Mouse (Mus musculus): ENCODE results near the gene Odf3l2.

Odf3l2 gene

DNA sequence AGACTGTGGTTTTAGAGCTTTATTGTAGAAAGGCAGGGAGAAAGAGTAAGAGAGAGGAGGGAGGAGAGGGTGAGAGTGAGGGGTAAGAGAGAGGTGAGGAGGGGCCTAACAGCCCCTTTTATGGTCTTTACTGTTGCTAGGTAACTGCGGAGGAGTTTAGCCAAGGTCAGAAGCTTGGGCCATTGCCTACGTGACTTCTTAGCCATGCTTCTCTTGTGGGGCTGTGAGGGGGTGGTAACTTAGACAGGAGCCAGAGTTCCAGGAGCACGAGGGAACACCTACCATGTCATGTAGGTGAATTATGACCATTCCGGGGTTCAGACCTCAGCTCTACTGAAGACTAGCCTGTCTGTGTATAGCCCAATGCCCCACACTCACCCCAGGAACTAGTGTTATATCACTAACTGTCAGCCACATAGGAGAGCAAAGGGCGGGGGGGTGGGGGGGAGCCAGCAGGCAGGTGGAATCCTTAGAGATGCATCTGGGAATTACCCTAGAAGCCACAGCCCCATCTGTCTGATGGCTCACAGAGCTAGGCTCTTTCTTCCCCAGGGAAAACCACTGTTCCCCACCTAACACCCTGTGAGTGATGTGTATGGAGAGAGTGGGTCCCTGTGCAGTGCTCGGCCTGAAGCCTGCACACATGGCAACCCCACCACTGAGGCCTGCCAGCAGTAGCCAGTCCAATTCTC, 26.0 kb upstream of the Odf3l2 start:
- in situ Hi-C loops (cut with MseI, MboI) = no loop called here

DNA sequence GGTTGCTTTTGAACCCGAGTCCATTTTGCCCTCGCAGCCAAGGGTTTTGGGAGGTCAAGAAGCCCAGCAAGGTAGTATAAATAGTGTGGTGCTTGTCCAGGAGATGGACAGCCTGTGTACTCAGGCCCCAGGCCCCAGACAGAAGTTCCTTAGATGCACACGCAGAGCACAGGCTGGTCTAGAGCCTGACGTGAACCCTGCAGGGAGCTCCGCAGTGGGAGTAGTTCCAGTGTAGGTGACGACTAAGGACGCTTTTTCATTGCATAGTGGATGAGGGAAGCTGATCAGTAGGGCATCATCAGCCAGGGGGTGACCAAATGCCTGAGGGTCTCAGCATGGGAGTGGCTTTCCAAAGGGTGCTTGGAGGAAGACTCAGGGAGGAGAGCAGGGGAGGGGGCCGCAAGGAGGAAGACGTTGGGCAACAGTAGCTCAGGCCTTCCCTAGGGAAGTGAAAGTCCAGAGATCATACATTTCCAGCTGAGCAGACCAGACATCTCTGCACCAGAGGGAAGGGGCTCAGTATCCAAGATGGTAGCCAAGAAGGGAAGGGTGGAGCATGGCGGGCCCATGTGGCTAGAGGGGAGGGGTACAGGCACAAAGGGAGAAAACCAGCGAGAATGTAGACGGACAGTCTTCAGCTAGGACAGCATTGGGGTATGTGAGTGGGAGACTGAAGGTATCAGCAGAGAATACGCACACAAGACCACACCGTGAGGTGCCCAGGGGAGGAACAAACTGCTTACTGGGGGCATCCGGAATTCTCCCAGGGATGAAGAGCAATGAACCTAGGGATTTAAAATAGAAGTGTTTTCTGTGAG, 24.7 kb upstream of the Odf3l2 start:
- in situ Hi-C loops (cut with MseI, MboI) = no loop called here

DNA sequence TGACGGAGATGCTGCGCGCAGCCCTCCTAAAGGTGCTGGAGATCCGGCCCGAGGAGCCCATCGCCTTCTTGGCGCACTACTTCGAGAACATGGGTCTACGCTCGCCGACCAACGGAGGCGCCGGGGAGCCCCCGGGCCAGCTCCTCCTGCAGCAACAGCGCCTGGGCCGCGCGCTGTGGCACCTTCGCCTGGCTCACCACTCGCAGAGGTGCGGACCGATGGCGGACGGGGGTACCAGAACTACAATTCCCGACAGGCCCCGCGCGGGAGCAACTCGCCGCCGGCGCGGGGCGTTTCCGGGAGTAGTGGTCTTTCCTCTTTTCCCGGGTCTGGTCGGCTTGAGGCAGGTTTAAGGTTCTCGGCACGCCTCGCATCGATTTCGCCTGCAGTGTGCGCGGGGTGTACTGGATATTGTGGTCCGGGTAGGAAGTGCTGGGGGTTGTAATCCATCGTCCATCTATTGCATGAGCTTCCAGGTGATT, 24.1 kb upstream of the Odf3l2 start:
- in situ Hi-C loops (cut with MseI, MboI) = no loop called here

DNA sequence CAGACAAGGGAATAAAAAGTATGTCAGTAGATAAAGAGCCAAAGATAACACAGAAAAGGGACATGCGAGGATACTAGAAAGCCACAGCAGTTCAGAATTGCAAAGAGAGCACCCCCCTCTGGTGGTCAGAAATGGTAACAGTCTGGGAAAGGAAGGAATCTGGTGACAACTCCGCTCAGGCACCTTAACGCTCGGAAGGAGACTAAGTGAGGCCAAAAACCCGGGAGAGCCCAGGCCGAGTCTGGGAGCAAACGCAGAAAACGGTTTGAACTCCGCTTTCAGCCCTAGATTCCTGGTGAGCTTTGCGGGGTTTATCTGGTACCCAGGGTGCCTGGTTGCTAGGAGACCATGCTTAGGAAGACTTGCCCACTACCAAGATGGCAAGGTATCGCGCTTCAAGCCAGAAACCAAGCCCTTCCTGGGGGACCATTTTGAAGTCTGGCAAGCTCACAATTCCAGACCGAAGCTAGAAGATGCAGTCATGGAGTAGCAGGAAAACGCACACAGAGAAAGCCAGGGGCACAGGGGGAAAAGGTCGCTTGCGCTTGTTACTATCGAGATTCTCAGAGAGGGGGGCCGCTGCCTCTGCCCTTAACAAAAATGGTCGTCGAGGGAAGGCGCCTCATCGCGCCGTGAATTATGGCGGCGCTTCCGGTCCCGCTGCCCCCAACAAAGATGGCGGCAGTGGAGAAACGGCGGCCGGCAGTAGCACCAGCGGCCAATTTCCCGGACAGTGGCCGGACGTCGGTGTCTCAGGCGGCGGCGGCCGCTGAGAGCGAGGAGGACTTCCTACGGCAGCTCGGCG, 23.4 kb upstream of the Odf3l2 start, which contains the start of gene Tpgs1:
Gene Tpgs1, plus strand, starts transcription at position 599 of the 805 bp plus-strand sequence.
- in situ Hi-C loops (cut with MseI, MboI) = no loop called here

DNA sequence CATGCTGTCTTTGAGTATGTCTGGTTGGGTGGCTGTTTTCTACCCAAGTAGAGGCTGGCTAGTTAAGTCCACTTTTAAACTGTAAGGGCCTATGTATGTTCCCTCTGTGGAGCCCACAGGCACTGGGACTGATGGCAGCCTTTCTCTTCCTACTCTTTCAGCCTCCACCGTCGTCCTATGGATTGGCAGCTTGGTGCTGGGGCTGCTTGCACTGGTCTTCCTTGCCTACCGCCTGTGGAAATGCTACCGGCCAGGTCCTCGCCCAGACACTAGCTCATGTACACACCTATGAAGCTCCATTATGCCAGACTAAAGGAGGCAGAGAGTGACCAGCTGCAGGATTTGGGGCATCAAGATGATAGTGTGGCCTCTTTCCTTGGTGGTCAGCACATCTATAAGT, 22.5 kb upstream of the Odf3l2 start:
- in situ Hi-C loops (cut with MseI, MboI) = no loop called here

DNA sequence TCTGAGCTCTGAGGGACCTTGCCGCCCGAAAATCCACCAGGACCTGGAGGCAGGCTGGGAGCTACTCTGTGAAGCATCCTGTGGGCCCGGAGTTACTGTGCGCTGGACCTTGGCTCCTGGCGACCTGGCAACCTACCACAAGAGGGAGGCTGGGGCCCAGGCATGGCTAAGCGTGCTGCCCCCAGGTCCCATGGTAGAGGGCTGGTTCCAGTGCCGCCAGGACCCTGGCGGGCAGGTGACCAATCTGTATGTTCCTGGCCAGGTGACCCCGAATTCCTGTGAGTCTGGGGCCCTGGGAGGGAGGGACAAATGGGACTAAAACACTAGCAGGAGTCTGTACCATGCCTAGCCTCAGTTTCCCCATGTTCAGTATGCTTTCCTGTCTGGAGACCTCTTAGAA, 21.0 kb upstream of the Odf3l2 start:
- in situ Hi-C loops (cut with MseI, MboI) = no loop called here

DNA sequence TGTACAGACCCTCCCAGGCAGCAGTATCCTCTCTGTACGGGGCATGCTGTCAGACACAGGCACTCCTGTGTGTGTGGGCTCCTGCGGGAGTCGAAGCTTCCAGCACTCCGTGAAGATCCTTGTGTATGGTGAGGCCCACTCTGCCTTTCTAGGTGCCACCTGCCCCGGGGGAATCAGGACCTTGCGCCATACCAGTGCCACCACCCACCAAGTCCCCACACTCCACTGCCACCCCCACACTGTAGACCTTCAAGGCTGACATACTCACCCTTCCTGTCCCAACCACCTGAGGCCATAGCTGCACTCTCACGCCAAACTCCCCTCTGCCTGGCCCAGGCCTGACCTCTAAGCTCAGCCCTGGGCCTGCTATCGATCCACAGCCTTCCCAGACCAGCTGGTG, 19.5 kb upstream of the Odf3l2 start:
- in situ Hi-C loops (cut with MseI, MboI) = no loop called here

DNA sequence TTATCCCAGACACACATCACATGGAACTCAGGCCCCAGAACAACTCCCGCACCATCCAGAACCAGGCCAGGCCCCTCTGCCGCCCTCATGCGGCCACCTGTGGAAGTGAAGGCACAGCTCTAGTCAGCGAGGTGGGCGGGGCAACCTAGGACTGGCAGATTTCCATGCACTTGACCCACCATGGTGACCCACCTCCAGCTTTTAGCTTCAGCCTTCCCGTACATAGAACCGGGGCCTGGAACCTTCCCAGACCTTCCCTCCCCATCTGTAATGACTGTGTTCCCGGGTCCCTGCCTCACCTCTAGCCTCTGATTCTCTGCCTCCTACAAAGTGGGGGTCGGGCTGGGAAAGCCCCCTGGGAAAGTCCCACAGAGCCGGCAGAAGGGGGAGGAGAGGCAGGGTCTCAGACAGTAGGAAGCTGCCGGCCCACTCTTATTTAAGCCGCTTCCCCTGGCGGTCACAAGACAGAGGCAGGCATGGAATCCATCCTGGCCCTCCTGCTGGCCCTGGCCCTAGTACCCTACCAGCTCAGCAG, 18.7 kb upstream of the Odf3l2 start, which contains the start of gene Madcam1:
Gene Madcam1, plus strand, starts transcription at position 429 of the 535 bp plus-strand sequence.
- in situ Hi-C loops (cut with MseI, MboI) = no loop called here

DNA sequence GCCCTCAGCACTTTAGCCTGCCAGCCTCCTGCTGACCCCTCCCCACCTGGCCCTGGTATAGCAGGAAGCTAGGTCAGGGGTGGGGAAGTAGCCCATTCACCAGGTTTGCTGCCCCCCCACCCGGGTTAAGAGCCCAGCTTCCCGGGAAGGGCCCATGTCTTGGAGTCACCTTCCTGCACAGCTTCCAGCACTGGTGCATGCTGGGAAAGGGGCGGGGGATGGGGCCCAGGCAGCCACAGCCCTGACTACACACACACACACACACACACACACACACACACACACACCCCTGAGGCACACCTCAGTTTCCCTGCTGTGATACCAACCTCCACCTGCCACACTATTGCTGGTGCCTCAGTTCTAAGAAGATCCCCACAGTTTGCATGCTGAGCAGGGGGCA, 16.3 kb upstream of the Odf3l2 start:
- in situ Hi-C loops (cut with MseI, MboI) = no loop called here

DNA sequence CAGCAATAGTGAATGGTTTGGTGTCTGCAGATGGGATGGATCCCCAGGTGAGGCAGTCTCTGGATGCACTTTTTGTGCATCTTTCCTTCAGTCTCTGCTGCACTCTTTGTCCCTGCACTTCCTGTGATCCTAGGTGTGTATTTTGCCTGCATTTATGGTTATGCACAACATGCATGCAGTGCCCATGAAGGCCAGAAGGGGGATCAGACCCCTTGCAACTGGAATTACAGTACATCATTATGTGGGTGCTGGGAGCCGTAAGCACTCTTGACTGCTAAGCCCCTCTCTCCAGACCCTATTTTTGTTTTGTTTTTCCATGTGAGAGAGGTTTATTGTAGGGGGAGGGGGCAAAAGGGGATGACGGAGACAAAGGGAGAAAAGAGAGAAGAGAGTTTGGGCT, 14.8 kb upstream of the Odf3l2 start:
- in situ Hi-C loops (cut with MseI, MboI) = no loop called here

DNA sequence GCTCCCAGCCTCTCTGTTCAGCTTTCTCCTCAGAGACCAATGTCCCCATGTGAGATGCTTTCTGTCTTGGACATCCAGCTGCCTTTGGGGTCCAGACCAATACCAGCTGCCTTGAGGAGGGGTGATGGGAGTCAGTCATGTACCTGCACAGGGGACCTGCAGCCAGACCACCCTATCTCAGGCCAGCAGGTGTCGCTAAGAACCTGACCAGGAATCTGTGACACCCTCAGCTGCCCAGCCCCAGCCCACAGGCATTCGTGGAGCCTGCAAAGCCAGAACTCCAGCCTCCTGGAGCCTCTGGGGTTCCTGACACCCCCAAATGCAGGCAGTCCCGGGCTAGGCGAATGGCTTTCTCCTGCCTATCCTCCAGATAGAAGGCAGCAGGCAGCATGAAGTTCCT, 13.3 kb upstream of the Odf3l2 start:
- in situ Hi-C loops (cut with MseI, MboI) = no loop called here

DNA sequence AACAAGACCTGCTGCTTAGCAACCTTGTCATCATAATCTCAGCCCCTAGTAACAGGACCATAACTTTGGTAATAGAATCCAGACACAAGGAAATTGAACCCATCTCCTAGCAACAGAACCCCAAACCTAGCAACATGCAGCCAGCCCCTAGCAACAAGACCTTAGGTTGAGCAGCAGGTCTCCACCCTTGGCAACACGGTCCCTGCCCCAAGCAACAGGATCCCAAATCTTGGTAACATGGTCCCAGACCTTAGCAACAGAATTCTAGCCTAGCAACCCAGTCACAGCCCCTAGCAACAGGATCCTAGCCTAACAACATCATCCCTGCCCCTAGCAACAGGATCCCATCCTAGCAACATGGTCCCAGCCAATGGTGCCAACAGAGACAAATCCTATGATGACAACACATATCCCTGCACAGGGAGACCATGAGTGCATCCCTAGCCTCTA, 9.4 kb upstream of the Odf3l2 start:
- in situ Hi-C loops (cut with MseI, MboI) = loop anchor here in 1 of 2 experiments (5.0 kb wide), 1 partner anchor 58 kb away; no protein-coding TSS in a partner anchor

DNA sequence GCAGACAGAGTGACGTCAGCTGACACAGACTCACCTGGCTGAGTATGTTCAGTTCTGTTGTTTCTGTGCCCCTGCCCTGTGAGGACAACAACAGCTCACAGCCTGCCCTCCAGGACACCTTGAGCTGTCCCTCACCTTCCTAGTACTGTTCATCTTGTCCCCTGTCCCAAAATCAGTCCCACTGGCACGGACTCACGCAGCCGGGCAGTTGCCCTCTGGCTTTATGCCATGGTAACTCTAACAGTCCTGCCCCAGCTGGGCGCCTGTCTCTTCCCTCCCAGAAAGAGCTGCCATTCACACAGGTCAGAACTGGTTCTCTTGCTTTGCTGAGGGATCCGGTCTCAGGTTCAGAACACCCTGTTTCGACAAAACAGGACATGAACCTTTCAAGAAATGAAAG, 7.3 kb upstream of the Odf3l2 start:
- in situ Hi-C loops (cut with MseI, MboI) = loop anchor here in 1 of 2 experiments (5.0 kb wide), 1 partner anchor 55 kb away; no protein-coding TSS in a partner anchor

DNA sequence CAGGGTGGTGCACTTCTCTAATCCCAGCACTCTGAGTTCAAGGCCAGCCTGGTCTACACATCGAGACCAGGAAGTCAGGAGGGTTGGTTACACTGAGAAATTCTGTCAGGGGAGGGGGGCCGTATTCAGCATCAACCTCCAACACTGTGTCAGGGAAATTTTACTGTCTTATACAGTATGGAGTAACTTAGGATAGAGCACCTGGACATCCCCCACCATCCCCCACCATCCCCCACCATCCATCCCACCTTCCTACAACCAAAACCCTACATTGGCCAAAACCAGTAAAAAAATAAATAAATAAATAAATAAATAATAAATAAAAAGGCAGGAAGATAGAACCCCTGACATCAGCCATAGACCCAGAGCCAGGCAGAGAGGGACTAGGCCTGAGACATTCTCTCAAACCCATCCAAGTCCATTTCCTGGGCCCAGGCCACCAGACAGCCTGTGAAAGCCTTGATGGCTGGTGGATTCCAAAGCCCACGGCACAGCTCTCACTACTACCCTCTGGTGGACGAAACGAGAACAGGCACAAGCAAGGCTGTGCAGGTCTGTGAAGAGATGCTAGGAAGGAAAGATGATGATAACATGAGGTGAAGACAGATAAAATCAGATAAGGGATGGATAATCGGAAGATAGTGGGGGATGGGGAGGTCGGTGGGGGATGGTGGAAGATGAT, 3.7 kb upstream of the Odf3l2 start:
- in situ Hi-C loops (cut with MseI, MboI) = loop anchor here in 1 of 2 experiments (5.0 kb wide), 1 partner anchor 52 kb away; no protein-coding TSS in a partner anchor

DNA sequence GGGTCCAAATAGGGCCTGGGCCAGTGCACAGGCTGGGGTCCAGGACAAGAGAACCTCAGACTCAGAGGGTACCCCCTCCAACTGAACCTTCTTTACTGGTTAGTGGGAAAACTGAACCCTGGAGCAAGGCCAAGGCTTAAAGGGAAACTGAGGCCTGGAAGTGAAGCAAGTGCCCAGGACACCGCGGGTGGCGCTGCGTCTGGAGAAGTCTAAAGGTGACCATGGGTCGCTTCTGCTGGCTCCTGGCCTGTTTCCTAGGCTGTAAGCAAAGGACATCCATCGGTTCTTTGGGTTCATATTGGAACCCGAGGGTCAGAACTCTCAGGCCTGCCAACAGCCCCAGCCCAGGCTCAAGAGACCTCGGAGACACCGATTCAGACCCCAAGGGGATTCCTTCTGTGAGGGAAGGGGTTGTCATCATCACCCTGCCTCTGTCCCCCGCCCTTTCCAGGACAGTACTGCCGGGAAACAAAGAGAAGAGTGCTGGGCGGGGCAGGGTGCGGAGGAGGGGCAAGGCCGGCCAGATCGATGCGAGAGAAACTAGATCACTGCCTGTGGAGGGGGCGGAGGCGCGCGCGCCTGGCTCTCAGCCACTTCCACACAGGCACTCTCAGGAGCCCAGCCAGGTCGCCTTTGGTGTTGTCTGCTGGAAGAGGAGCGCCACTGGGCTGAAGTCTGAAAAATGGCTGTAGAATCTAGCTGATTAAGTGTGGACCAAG, 6.9 kb downstream of the Odf3l2 start:
- in situ Hi-C loops (cut with MseI, MboI) = no loop called here

DNA sequence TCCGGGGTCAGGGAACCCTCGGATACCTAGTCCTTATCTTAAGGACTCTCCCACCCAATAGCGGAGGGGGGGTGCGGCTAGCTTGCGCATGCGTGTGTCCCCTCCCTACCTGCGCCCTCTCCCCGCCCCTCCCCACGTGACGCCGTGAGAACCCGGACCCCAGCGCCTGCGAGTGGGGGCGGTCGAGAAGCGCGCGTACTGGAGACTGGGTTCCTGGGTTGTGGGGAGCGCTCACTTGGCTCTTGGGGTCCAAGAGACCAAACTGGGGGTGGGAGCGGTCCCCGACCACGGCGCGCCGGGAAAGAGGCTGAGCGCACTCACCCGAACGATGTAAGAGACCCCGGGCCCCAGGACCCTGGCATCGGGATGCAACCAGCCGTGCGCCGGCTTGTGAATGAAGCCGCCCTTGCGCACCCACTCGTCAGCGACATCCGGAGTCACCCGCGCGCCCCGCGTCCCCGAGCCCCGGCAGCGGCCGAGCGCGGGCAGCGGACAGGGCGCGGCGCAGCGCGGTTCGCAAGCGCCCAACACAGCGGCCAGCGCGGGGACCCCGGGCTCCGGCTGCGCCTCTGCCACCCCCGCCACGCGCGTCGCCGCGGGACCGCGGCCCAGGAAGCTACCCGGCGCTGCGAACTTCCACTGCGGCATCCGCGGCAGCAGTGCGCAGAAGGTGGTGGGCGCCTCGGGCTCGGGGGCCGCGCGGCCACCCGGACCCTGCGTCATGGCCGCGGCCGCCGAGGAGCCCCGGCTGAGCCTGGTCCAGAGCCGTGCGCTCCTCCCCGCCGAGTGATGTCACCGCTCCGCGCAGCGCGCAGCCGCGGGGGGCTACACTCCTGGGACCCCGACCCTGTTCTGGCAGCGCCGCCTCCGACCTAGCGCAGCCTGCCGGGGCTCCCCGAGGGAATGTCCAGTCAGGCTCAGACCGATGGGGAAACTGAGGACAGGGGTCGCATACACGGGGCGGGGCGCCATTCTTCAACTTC, 8.1 kb downstream of the Odf3l2 start, which contains the start of gene Shc2:
Gene Shc2, minus strand, starts transcription at position 791 of the 983 bp plus-strand sequence.
- in situ Hi-C loops (cut with MseI, MboI) = no loop called here

DNA sequence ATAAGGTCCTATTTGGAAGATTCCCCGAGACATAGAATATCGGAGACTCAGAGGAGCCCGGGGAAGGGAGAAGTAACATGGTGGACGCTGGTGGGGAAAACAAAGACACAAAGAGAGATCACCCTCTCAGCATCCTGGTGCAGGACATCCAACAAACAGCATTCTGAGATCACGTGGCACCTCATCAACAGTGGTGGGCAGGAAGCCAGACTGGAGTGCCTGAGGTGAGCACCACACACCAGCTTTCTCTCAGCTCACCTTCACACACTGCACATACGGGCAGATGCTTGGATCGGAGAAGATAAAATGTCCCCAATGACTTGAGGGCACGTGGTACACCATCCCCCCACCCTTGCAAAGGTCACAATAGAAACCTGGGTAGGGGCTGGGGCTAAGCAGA, 9.3 kb downstream of the Odf3l2 start:
- in situ Hi-C loops (cut with MseI, MboI) = no loop called here

DNA sequence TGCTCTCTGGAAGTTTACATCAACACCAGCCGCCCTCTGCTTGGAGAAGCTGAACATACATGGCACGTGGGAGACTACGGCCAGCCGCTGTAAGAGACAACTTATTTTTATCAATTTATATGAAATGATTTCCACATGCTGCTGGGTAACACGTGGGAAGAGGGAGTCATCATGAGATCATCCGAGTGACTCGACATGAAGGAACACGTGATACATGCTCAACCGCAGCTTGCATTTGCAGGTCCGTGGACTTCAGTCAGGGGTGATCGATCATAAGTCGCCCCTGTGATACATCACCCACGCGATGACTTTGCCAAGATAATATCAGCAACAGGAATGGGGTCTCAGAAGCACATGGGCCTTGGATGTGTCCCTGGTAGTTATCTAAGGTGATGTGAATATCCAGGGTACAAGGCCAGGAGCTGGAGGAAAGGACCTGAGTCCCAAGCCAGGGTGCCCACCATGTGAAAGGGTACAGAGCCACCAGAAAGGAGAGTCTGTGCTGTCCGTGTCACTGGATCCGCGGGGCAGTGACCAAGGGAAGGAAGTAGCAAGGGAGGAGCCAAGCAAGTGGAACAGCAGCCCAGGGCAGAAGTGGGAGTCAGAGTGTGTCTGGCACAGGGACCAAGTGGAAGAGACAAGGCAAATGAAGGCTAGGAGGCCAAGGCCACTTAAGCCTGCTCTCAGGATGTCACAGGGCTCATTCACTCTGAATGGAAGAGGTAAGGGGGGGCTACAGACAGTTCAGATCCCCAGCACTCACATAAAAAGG, 12.3 kb downstream of the Odf3l2 start:
- in situ Hi-C loops (cut with MseI, MboI) = no loop called here

Data from mouse trophoblast stem cell (cell line).